Mouse (Mus musculus): ENCODE data around the gene Sp6. TPM values are rescaled to one million over a fixed set of nuclear protein-coding genes. Genes with fewer than 3 reads are reported as not detected.

Gene Sp6
- total and polyA plus RNA-seq, 3 experiments: 0.11 to 0.21 (median 0.21) TPM

- Histone ChIP-seq H3K27me3 (ENCODE audit: control insufficient read depth, insufficient read depth, low read length) (no peaks in the 10 kb centered on the region), H3K36me3 (ENCODE audit: control insufficient read depth, insufficient read depth, low read length) (no peaks in the 10 kb centered on the region), H3K79me2 (replicated peaks; ENCODE audit: control insufficient read depth, insufficient read depth, low read length) (no peaks in the 10 kb centered on the region), H3K9ac (ENCODE audit: low read depth, low read length) (peak within 1 kb of the TSS; percentile 61), H3K4me1 (ENCODE audit: control insufficient read depth, insufficient read depth, low read length) (no peaks in the 10 kb centered on the region; the same call in 1 of the 2 replicates), H3K27ac (peak within 1 kb of the TSS; percentile 85), H3K4me3 (peak within 1 kb of the TSS; percentile 70)
- TF ChIP-seq POLR2A (IDR thresholded peaks at IDR 0.05; ENCODE audit: insufficient read depth, low read depth, low read length) (no peak), EP300 (IDR thresholded peaks at IDR 0.05; ENCODE audit: insufficient read depth, low read depth, low read length) (no peak), CTCF (IDR thresholded peaks at IDR 0.05) (no peak; the same call in 1 of the 2 replicates)
- intact Hi-C loops (cut with DNase I): no loop called here
- WGBS: under 1% methylated on average over 25 of the region's 25 CpGs
- peak; percentile 87 to 93 for DNase-seq
Observed at GRCm38 (mm10) chr11:97029686-97030417, 16.7 kb downstream of the Sp6 start, which contains the start of gene Scrn2. Scrn2 (plus strand) TSS chr11:97029938.

DNA sequence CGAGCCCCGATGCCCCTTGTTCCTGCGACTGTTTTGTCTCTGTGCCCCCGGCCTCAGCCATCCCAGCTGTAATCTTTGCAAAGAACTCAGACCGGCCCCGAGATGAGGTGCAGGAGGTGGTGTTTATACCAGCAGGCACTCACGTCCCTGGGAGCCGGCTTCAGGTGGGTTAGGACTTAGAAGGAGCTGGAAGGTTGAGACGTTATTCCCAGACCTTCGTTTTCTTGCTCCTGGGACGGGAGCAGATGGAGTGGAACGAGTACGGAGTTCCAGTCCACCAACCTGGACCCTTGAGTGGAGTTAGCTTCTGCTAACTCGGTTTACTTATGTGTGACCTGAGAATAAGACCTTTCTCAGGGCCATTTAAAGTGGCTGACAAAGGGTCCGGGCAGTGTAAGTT is 17.2 kb downstream of the Sp6 start:
- Histone ChIP-seq H3K27ac (peak overlapping the region; percentile 85), H3K27me3 (ENCODE audit: control insufficient read depth, insufficient read depth, low read length) (no peaks in the 10 kb centered on the region), H3K79me2 (replicated peaks; ENCODE audit: control insufficient read depth, insufficient read depth, low read length) (no peaks in the 10 kb centered on the region), H3K4me3 (peak overlapping the region; percentile 70), H3K36me3 (ENCODE audit: control insufficient read depth, insufficient read depth, low read length) (no peaks in the 10 kb centered on the region), H3K4me1 (ENCODE audit: control insufficient read depth, insufficient read depth, low read length) (no peaks in the 10 kb centered on the region; the same call in 1 of the 2 replicates), H3K9ac (ENCODE audit: low read depth, low read length) (peak overlapping the region; percentile 61)
- WGBS: 27% methylated on average over 15 of the region's 15 CpGs
- intact Hi-C loops (cut with DNase I): no loop called here
- no peak for TF ChIP-seq CTCF (IDR thresholded peaks at IDR 0.05)
- no peak for TF ChIP-seq EP300 (IDR thresholded peaks at IDR 0.05; ENCODE audit: insufficient read depth, low read depth, low read length)
- no peak for TF ChIP-seq POLR2A (IDR thresholded peaks at IDR 0.05; ENCODE audit: insufficient read depth, low read depth, low read length)
- no peak for DNase-seq

- Histone ChIP-seq H3K9ac (ENCODE audit: low read depth, low read length) (no peak overlapping the region), H3K79me2 (replicated peaks; ENCODE audit: control insufficient read depth, insufficient read depth, low read length) (no peaks in the 10 kb centered on the region), H3K36me3 (ENCODE audit: control insufficient read depth, insufficient read depth, low read length) (no peaks in the 10 kb centered on the region), H3K27me3 (ENCODE audit: control insufficient read depth, insufficient read depth, low read length) (no peaks in the 10 kb centered on the region), H3K27ac (no peak overlapping the region), H3K4me3 (no peak overlapping the region), H3K4me1 (ENCODE audit: control insufficient read depth, insufficient read depth, low read length) (no peaks in the 10 kb centered on the region; the same call in 1 of the 2 replicates)
- intact Hi-C loops (cut with DNase I): no loop called here
- no peak for DNase-seq
- WGBS: 76% methylated on average over 12 of the region's 12 CpGs
- TF ChIP-seq EP300 (IDR thresholded peaks at IDR 0.05; ENCODE audit: insufficient read depth, low read depth, low read length) (no peak), POLR2A (IDR thresholded peaks at IDR 0.05; ENCODE audit: insufficient read depth, low read depth, low read length) (no peak), CTCF (IDR thresholded peaks at IDR 0.05) (no peak)
Observed at GRCm38 (mm10) chr11:97031977-97032376, 18.8 kb downstream of the Sp6 start.

DNA sequence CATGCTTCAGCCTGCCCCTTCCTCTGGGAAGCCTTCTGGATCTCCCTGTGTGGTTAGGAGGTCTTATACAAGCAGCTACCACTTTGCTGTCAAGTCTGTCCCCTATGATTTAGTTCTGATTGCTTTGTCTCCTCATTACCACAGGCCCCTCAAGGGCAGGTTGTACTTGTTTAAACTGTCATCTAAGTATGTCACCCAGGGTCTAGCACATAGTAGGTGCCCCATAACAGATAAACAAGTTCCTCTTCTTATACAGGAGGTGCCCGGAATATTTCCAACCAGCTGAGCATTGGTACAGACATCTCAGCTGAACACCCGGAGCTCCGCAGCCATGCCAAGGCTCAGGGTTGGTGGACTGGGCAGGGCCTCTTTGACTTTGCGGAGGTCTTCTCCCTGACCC is 19.3 kb downstream of the Sp6 start:
- Histone ChIP-seq H3K4me1 (ENCODE audit: control insufficient read depth, insufficient read depth, low read length) (no peaks in the 10 kb centered on the region; the same call in 1 of the 2 replicates), H3K4me3 (no peak overlapping the region), H3K9ac (ENCODE audit: low read depth, low read length) (no peak overlapping the region), H3K27ac (no peak overlapping the region), H3K36me3 (ENCODE audit: control insufficient read depth, insufficient read depth, low read length) (no peaks in the 10 kb centered on the region), H3K27me3 (ENCODE audit: control insufficient read depth, insufficient read depth, low read length) (no peaks in the 10 kb centered on the region), H3K79me2 (replicated peaks; ENCODE audit: control insufficient read depth, insufficient read depth, low read length) (no peaks in the 10 kb centered on the region)
- intact Hi-C loops (cut with DNase I): no loop called here
- DNase-seq: no peak
- TF ChIP-seq EP300 (IDR thresholded peaks at IDR 0.05; ENCODE audit: insufficient read depth, low read depth, low read length) (no peak), CTCF (IDR thresholded peaks at IDR 0.05) (no peak), POLR2A (IDR thresholded peaks at IDR 0.05; ENCODE audit: insufficient read depth, low read depth, low read length) (no peak)
- whole genome bisulfite sequencing: 92% methylated on average over 4 of the region's 4 CpGs

GRCm38 (mm10) chr11:97033781-97034180 is 20.6 kb downstream of the Sp6 start:
- intact Hi-C loops (cut with DNase I): no loop called here
- no peaks in the 10 kb centered on the region for H3K79me2 ChIP-seq (replicated peaks; ENCODE audit: control insufficient read depth, insufficient read depth, low read length)
- no peak for DNase-seq
- no peaks in the 10 kb centered on the region for H3K27me3 ChIP-seq (ENCODE audit: control insufficient read depth, insufficient read depth, low read length)
- no peak overlapping the region for H3K27ac ChIP-seq
- no peak overlapping the region for H3K9ac ChIP-seq (ENCODE audit: low read depth, low read length)
- no peak overlapping the region for H3K4me3 ChIP-seq
- no peaks in the 10 kb centered on the region; the same call in 1 of the 2 replicates for H3K4me1 ChIP-seq (ENCODE audit: control insufficient read depth, insufficient read depth, low read length)
- TF ChIP-seq EP300 (IDR thresholded peaks at IDR 0.05; ENCODE audit: insufficient read depth, low read depth, low read length): no peak
- TF ChIP-seq CTCF (IDR thresholded peaks at IDR 0.05): no peak
- no peak for TF ChIP-seq POLR2A (IDR thresholded peaks at IDR 0.05; ENCODE audit: insufficient read depth, low read depth, low read length)
- 96% methylated on average over 4 of the region's 4 CpGs for WGBS
- no peaks in the 10 kb centered on the region for H3K36me3 ChIP-seq (ENCODE audit: control insufficient read depth, insufficient read depth, low read length)

GRCm38 (mm10) chr11:97036141-97036540 is 22.9 kb downstream of the Sp6 start:
- Histone ChIP-seq H3K27ac (no peak overlapping the region), H3K79me2 (replicated peaks; ENCODE audit: control insufficient read depth, insufficient read depth, low read length) (no peaks in the 10 kb centered on the region), H3K4me1 (ENCODE audit: control insufficient read depth, insufficient read depth, low read length) (peaks cover 3% of the 10 kb centered on the region), H3K27me3 (ENCODE audit: control insufficient read depth, insufficient read depth, low read length) (no peaks in the 10 kb centered on the region), H3K36me3 (ENCODE audit: control insufficient read depth, insufficient read depth, low read length) (no peaks in the 10 kb centered on the region), H3K9ac (ENCODE audit: low read depth, low read length) (no peak overlapping the region), H3K4me3 (no peak overlapping the region)
- no peak for DNase-seq
- 65% methylated on average over 5 of the region's 5 CpGs for WGBS
- intact Hi-C loops (cut with DNase I): no loop called here
- TF ChIP-seq CTCF (IDR thresholded peaks at IDR 0.05): no peak
- TF ChIP-seq EP300 (IDR thresholded peaks at IDR 0.05; ENCODE audit: insufficient read depth, low read depth, low read length): no peak
- no peak for TF ChIP-seq POLR2A (IDR thresholded peaks at IDR 0.05; ENCODE audit: insufficient read depth, low read depth, low read length)

Measured in heart, adult 2 months (tissue).